Mouse (Mus musculus): ENCODE data around the gene Tmc8. TPM values are rescaled to one million over a fixed set of nuclear protein-coding genes. Genes with fewer than 3 reads are reported as not detected.
A peak's percentile ranks its signal among the peaks of the same experiment; 100 is the strongest.
"Not testable (repeated sequence)": the region's sequence is repeated elsewhere in the genome, so short reads cannot be mapped to it uniquely, and the experiment has no call there.

Gene Tmc8
- polyA plus RNA-seq, 1 experiment from 2014 or later, result 1.4 TPM

DNA sequence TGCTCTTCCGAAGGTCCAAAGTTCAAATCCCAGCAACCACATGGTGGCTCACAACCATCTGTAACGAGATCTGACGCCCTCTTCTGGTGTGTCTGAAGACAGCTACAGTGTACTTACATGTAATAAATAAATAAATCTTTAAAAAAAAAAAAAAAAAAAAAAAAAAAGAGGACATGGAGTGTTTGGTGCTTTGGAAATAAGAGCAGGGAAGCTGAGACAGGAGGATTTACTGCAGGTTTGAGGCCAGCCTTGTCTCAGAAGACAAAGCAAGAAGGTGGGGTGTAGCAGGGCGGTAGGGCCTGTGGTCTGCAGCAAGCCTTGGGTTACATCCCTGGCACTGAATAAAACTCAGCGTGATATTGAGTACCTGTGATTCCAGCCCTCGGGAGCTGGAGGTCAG lies 51.6 kb downstream of the Tmc8 start:
- H3K27ac ChIP-seq; DNase-seq (ENCODE audit: extremely low spot score, low spot score); H3K4me3 ChIP-seq; H3K27me3 ChIP-seq (ENCODE audit: poor library complexity, severe bottlenecking); H3K9me3 ChIP-seq; H3K36me3 ChIP-seq (replicated peaks): not testable (repeated sequence)
- WGBS, result 94% methylated on average over 5 of the region's 6 CpGs
- peaks cover 31% of the 10 kb centered on the region for H3K4me1 ChIP-seq

DNA sequence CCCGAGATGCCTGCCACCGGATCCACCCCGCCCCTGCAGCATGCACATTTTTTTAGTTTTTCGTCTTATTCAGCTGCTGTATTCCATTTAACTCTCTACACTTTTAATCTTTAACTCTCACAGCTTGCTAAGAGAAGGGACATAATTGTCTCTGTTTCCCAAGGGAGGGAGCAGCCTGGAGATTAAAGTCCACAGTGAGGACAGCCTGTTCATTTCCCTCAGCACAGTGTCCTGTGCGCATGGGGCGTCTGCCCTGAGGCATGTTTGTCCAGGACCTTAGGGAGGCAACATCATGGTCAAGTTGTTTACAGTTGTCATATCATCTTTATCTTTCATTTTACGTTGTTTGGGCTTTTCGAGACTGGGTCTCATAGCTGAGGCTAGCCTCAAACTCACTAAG lies 52.2 kb downstream of the Tmc8 start:
- H3K4me1 ChIP-seq, result peaks cover 26% of the 10 kb centered on the region
- H3K27ac ChIP-seq, result no peak overlapping the region
- no peaks in the 10 kb centered on the region for H3K27me3 ChIP-seq (ENCODE audit: poor library complexity, severe bottlenecking)
- 93% methylated on average over 8 of the region's 8 CpGs for WGBS
- H3K36me3 ChIP-seq (replicated peaks), result no peaks in the 10 kb centered on the region
- DNase-seq (ENCODE audit: extremely low spot score, low spot score), result no peak
- H3K9me3 ChIP-seq, result no peaks in the 10 kb centered on the region
- no peak overlapping the region for H3K4me3 ChIP-seq

DNA sequence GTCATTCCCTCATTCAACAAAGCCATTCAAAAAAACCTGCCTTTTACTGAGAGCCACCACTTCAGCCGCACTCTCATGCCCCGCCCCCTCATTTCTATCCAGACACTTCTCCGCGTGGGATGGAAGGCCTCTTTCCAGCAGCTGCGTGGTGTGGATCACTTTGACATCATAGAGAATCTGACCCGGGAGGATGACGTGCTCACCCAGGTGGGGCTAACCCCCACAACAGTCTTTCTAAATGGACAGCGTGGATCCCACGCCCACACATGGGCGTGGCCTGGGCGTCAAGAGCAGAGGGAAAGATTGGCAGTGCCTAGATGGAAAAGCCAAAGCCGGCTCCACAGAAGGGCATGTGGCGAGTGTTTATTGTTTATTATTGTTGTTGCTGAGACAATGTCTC lies 54.4 kb downstream of the Tmc8 start:
- no peaks in the 10 kb centered on the region for H3K36me3 ChIP-seq (replicated peaks)
- no peaks in the 10 kb centered on the region for H3K9me3 ChIP-seq
- DNase-seq (ENCODE audit: extremely low spot score, low spot score), result no peak
- H3K27ac ChIP-seq, result no peak overlapping the region
- peaks cover 21% of the 10 kb centered on the region for H3K4me1 ChIP-seq
- 34% methylated on average over 13 of the region's 13 CpGs for WGBS
- no peaks in the 10 kb centered on the region for H3K27me3 ChIP-seq (ENCODE audit: poor library complexity, severe bottlenecking)
- H3K4me3 ChIP-seq, result peak overlapping the region; percentile 30

- no peak for DNase-seq (ENCODE audit: extremely low spot score, low spot score)
- no peaks in the 10 kb centered on the region for H3K9me3 ChIP-seq
- no peaks in the 10 kb centered on the region for H3K27me3 ChIP-seq (ENCODE audit: poor library complexity, severe bottlenecking)
- H3K4me1 ChIP-seq, result peaks cover 9% of the 10 kb centered on the region
- H3K27ac ChIP-seq, result no peak overlapping the region; the same call in 1 of the 2 replicates
- WGBS, result 61% methylated on average over 2 of the region's 2 CpGs
- H3K4me3 ChIP-seq, result no peak overlapping the region
- H3K36me3 ChIP-seq (replicated peaks), result no peaks in the 10 kb centered on the region
These were observed 56.7 kb downstream of the Tmc8 start for GRCm38 (mm10) chr11:117838572-117838971.

DNA sequence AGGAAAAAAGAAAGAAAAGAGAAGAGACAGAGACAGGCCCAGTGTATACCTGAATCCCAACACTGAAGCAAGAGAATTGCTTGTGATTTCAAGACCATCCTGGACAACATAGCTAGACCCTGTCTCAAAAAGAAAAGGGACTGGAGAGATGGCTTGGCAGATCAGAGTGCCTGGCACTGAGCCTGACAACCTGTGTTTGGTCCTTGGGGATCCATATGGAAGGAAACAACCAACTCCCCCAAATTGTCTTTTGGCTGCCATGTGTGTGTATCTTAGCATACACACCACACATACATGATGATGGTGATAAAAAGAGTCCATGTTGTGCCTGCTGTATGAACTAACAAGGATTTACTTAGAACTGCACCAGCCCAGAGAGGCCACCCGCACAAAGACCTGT lies 57.1 kb downstream of the Tmc8 start:
- Histone ChIP-seq H3K9me3 (no peaks in the 10 kb centered on the region), H3K4me3 (no peak overlapping the region), H3K27me3 (ENCODE audit: poor library complexity, severe bottlenecking) (no peaks in the 10 kb centered on the region), H3K36me3 (replicated peaks) (no peaks in the 10 kb centered on the region), H3K4me1 (peaks cover 9% of the 10 kb centered on the region), H3K27ac (no peak overlapping the region)
- DNase-seq (ENCODE audit: extremely low spot score, low spot score), result no peak
- 81% methylated on average over 1 of the region's 1 CpGs for WGBS

- no peak overlapping the region for H3K27ac ChIP-seq
- H3K9me3 ChIP-seq, result no peaks in the 10 kb centered on the region
- no peaks in the 10 kb centered on the region for H3K27me3 ChIP-seq (ENCODE audit: poor library complexity, severe bottlenecking)
- 73% methylated on average over 1 of the region's 1 CpGs for WGBS
- no peaks in the 10 kb centered on the region for H3K36me3 ChIP-seq (replicated peaks)
- DNase-seq (ENCODE audit: extremely low spot score, low spot score), result no peak
- H3K4me3 ChIP-seq, result no peak overlapping the region
- H3K4me1 ChIP-seq, result peaks cover 9% of the 10 kb centered on the region
These were observed 59.0 kb downstream of the Tmc8 start for GRCm38 (mm10) chr11:117840910-117841309.

Other genes with a start within 250 kb of the Tmc8 start
- 11.3 and 12.0 TPM in 2 replicates for gene Tnrc6c, start 127.8 kb upstream of the Tmc8 start, polyA plus RNA-seq (2016; fragmentation: Nextera tagmentation; extraction: Ambion mirVana)
- 11.0 and 12.2 TPM in 2 replicates for gene Tmc6, start 122 bp downstream of the Tmc8 start, polyA plus RNA-seq (2016; fragmentation: Nextera tagmentation; extraction: Ambion mirVana)
- 1.8 and 3.2 TPM in 2 replicates for gene 6030468B19Rik, start 15.6 kb downstream of the Tmc8 start, polyA plus RNA-seq (2016; fragmentation: Nextera tagmentation; extraction: Ambion mirVana)
- 0.17 and 0.58 TPM in 2 replicates for gene Gm20708, start 27.6 kb downstream of the Tmc8 start, polyA plus RNA-seq (2016; fragmentation: Nextera tagmentation; extraction: Ambion mirVana)
- gene Syngr2, start 27.6 kb downstream of the Tmc8 start, polyA plus RNA-seq (2016; fragmentation: Nextera tagmentation; extraction: Ambion mirVana), result 36.9 and 38.0 TPM in 2 replicates
- gene Afmid, start 43.8 kb downstream of the Tmc8 start, polyA plus RNA-seq (2016; fragmentation: Nextera tagmentation; extraction: Ambion mirVana), result 4.0 and 4.8 TPM in 2 replicates
- 167 and 178 TPM in 2 replicates for gene Tk1, start 44.0 kb downstream of the Tmc8 start, polyA plus RNA-seq (2016; fragmentation: Nextera tagmentation; extraction: Ambion mirVana)
- gene Birc5, start 67.2 kb downstream of the Tmc8 start, polyA plus RNA-seq (2016; fragmentation: Nextera tagmentation; extraction: Ambion mirVana), result 412 and 424 TPM in 2 replicates
- gene Tmem235, start 78.7 kb downstream of the Tmc8 start, polyA plus RNA-seq (2016; fragmentation: Nextera tagmentation; extraction: Ambion mirVana), result not detected in 2 replicates
- gene Tha1, start 91.4 kb downstream of the Tmc8 start, polyA plus RNA-seq (2016; fragmentation: Nextera tagmentation; extraction: Ambion mirVana), result 4.4 and 6.4 TPM in 2 replicates
- gene Socs3, start 188.0 kb downstream of the Tmc8 start, polyA plus RNA-seq (2016; fragmentation: Nextera tagmentation; extraction: Ambion mirVana), result 13.6 and 14.7 TPM in 2 replicates
- 43.8 and 44.7 TPM in 2 replicates for gene Pgs1, start 204.2 kb downstream of the Tmc8 start, polyA plus RNA-seq (2016; fragmentation: Nextera tagmentation; extraction: Ambion mirVana)